Comparison of ENCODE assay signal across 12 mouse cellular contexts in genomic region chrX:163846890-163847289, GRCm38 (mm10).
A peak's percentile ranks its signal among the peaks of the same experiment; 100 is the strongest.
DNase-seq lines count a peak whose midpoint lies in the region; ATAC-seq lines count a peak whose summit lies in the region.
"Had no signal": no experiment of that assay in that cellular context is flagged by ENCODE, and none has a peak within 500 bp of the region (broad histone marks: within the 10 kb centered on the region; RNA-seq: fewer than 3 reads in every experiment).

No protein-coding gene starts in this region.

- ATAC-seq in frontal cortex, adult (ENCODE audit: low TSS enrichment) = peak; percentile 97

- DNase-seq in frontal cortex, postnatal 10 days (ENCODE audit: low spot score in 2 of 2) = no peak
- peak; percentile 13 for DNase-seq in right cerebral cortex, postnatal 25 days
- no peak for DNase-seq in right cerebral cortex, postnatal 14 days
- DNase-seq in left cerebral cortex, adult 9 months (ENCODE audit: low spot score in 2 of 2) = peak; percentile 19 to 50
- DNase-seq in kidney, adult 11 months = no peak
- DNase-seq in heart, adult 9 months (ENCODE audit: low spot score in 2 of 2) = no peak
- DNase-seq: adrenal gland, adult 2 months; heart, postnatal 14 days; kidney, adult 8-10 months; kidney, postnatal 14 days; thymus, adult 2 months had no signal

Comparison
In these comparisons a context has a peak if more than half of its experiments do, and no peak if none do; other contexts are left out.
1. DNase-seq: peak in right cerebral cortex, postnatal 25 days (single experiment) and left cerebral cortex, adult 9 months (2 of 2); none in frontal cortex, postnatal 10 days (0 of 2), right cerebral cortex, postnatal 14 days (single experiment), kidney, adult 11 months (single experiment) and heart, adult 9 months (0 of 2).